ENCODE assay signal across 21 mouse cellular contexts in the genomic region with DNA sequence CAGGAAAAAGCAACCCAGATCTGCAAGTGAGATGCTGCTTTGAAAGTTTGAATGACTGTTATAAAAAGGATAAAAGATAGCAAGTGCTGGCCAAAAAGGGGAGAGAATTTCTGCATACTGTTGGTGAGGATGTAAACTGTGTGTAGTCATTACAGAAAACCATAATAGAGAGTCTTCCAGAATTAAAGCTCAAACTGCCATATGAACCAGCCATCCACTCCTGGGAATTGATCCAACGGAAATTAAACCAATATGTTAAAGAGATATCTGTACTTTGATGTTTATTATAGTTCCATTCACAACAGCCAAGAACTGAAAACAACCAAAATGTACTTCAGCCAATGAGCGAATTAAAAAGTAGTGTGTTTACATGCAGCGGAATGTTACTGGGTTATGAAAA. TPM values are rescaled to one million over a fixed set of nuclear protein-coding genes. Genes with fewer than 3 reads are reported as not detected.
DNase-seq lines count a peak whose midpoint lies in the region; ATAC-seq lines count a peak whose summit lies in the region.
"Had no signal": no experiment of that assay in that cellular context is flagged by ENCODE, and none has a peak within 500 bp of the region (broad histone marks: within the 10 kb centered on the region; RNA-seq: fewer than 3 reads in every experiment).

No protein-coding gene starts in this region.

- DNase-seq in embryonic facial prominence, embryonic 14.5 days (ENCODE audit: low spot score): peak; percentile 65
- no peak for DNase-seq in embryonic facial prominence, embryonic 10.5 days (ENCODE audit: low spot score)
- DNase-seq in forebrain, embryonic 10.5 days (ENCODE audit: extremely low spot score, low spot score): no peak
- DNase-seq in NIH3T3 (ENCODE audit: low read depth): peak; percentile 46
- no peak for DNase-seq in ovary, postnatal 36 days (ENCODE audit: low spot score)
- DNase-seq: adrenal gland, postnatal 14 days; cerebellum, adult 18-20 months; cerebellum, adult 9-10 months; cerebellum, postnatal 14 days; gastrocnemius, adult 2 months; gastrocnemius, postnatal 14 days; heart, adult 11 months; kidney, adult 2 months had no signal

- 63% methylated on average over 3 of the region's 3 CpGs for WGBS in embryonic facial prominence, embryonic 14.5 days
- WGBS in embryonic facial prominence, embryonic 10.5 days: 84% methylated on average over 3 of the region's 3 CpGs
- 75% methylated on average over 3 of the region's 3 CpGs for WGBS in forebrain, embryonic 16.5 days
- 87% methylated on average over 3 of the region's 3 CpGs for WGBS in forebrain, embryonic 10.5 days

- no peak overlapping the region for H3K27ac ChIP-seq in embryonic facial prominence, embryonic 14.5 days (replicated peaks; ENCODE audit: low read depth, low read length)
- no peak overlapping the region for H3K27ac ChIP-seq in embryonic facial prominence, embryonic 10.5 days (replicated peaks)
- H3K27ac ChIP-seq in forebrain, embryonic 16.5 days (ENCODE audit: low read length): no peak overlapping the region
- no peak overlapping the region for H3K27ac ChIP-seq in forebrain, embryonic 10.5 days
- H3K27ac ChIP-seq: embryonic facial prominence, embryonic 12.5 days; gastrocnemius, adult 2 months; hindbrain, embryonic 12.5 days; hindbrain, embryonic 15.5 days had no signal

- peaks cover 9% of the 10 kb centered on the region for H3K4me1 ChIP-seq in embryonic facial prominence, embryonic 14.5 days (ENCODE audit: control insufficient read depth, insufficient read depth, low read length)
- H3K4me1 ChIP-seq in embryonic facial prominence, embryonic 10.5 days: peaks cover 14% of the 10 kb centered on the region
- H3K4me1 ChIP-seq in forebrain, embryonic 16.5 days (replicated peaks; ENCODE audit: control insufficient read depth, insufficient read depth, low read length): no peaks in the 10 kb centered on the region
- H3K4me1 ChIP-seq in forebrain, embryonic 10.5 days: peaks cover 9% of the 10 kb centered on the region
- H3K4me1 ChIP-seq: hindbrain, embryonic 12.5 days; hindbrain, embryonic 15.5 days had no signal

- H3K4me3 ChIP-seq in embryonic facial prominence, embryonic 14.5 days (ENCODE audit: low read depth, low read length): no peak overlapping the region
- no peak overlapping the region for H3K4me3 ChIP-seq in embryonic facial prominence, embryonic 10.5 days
- no peak overlapping the region for H3K4me3 ChIP-seq in forebrain, embryonic 16.5 days (replicated peaks; ENCODE audit: low read length)
- H3K4me3 ChIP-seq in forebrain, embryonic 10.5 days: no peak overlapping the region
- H3K4me3 ChIP-seq: embryonic facial prominence, embryonic 12.5 days; erythroblast, embryonic 14.5 days; gastrocnemius, adult 2 months; hindbrain, embryonic 12.5 days; hindbrain, embryonic 15.5 days had no signal

- no peak overlapping the region for H3K9ac ChIP-seq in embryonic facial prominence, embryonic 14.5 days (ENCODE audit: low read depth, low read length)
- H3K9ac ChIP-seq in forebrain, embryonic 16.5 days (replicated peaks; ENCODE audit: low read depth, low read length): no peak overlapping the region
- H3K9ac ChIP-seq: embryonic facial prominence, embryonic 12.5 days; hindbrain, embryonic 12.5 days; hindbrain, embryonic 15.5 days had no signal

- H3K27me3 ChIP-seq in embryonic facial prominence, embryonic 14.5 days (replicated peaks; ENCODE audit: control insufficient read depth, insufficient read depth, low read length): no peaks in the 10 kb centered on the region
- H3K27me3 ChIP-seq in embryonic facial prominence, embryonic 10.5 days (replicated peaks; ENCODE audit: low read depth, poor library complexity, severe bottlenecking): no peaks in the 10 kb centered on the region
- H3K27me3 ChIP-seq in forebrain, embryonic 16.5 days (replicated peaks; ENCODE audit: control insufficient read depth, insufficient read depth, low read length): no peaks in the 10 kb centered on the region
- H3K27me3 ChIP-seq in forebrain, embryonic 10.5 days (ENCODE audit: poor library complexity, severe bottlenecking): no peaks in the 10 kb centered on the region
- H3K27me3 ChIP-seq: embryonic facial prominence, embryonic 12.5 days; hindbrain, embryonic 12.5 days; hindbrain, embryonic 15.5 days had no signal

- no peaks in the 10 kb centered on the region for H3K36me3 ChIP-seq in embryonic facial prominence, embryonic 14.5 days (ENCODE audit: control insufficient read depth, insufficient read depth, low read length)
- no peaks in the 10 kb centered on the region for H3K36me3 ChIP-seq in embryonic facial prominence, embryonic 10.5 days (replicated peaks)
- H3K36me3 ChIP-seq in forebrain, embryonic 16.5 days (ENCODE audit: control insufficient read depth, insufficient read depth): no peaks in the 10 kb centered on the region
- no peaks in the 10 kb centered on the region for H3K36me3 ChIP-seq in forebrain, embryonic 10.5 days (replicated peaks)
- H3K36me3 ChIP-seq: embryonic facial prominence, embryonic 12.5 days; hindbrain, embryonic 12.5 days; hindbrain, embryonic 15.5 days had no signal

- no peak overlapping the region for H3K4me2 ChIP-seq in embryonic facial prominence, embryonic 14.5 days (ENCODE audit: low read depth, low read length)
- no peak overlapping the region for H3K4me2 ChIP-seq in forebrain, embryonic 16.5 days (ENCODE audit: low read length)
- H3K4me2 ChIP-seq: embryonic facial prominence, embryonic 12.5 days; heart, embryonic 11.5 days; hindbrain, embryonic 12.5 days; hindbrain, embryonic 15.5 days had no signal

- ATAC-seq in embryonic facial prominence, embryonic 14.5 days (ENCODE audit: low read depth): no peak
- peak; percentile 74 for ATAC-seq in forebrain, embryonic 16.5 days
- ATAC-seq: intestine, postnatal 0 days; Patski had no signal

- H3K9me3 ChIP-seq in embryonic facial prominence, embryonic 14.5 days (ENCODE audit: control insufficient read depth, low read length): no peaks in the 10 kb centered on the region
- H3K9me3 ChIP-seq in embryonic facial prominence, embryonic 10.5 days: no peaks in the 10 kb centered on the region
- no peaks in the 10 kb centered on the region for H3K9me3 ChIP-seq in forebrain, embryonic 16.5 days (ENCODE audit: control insufficient read depth, low read length)
- H3K9me3 ChIP-seq in forebrain, embryonic 10.5 days: no peaks in the 10 kb centered on the region
- H3K9me3 ChIP-seq: embryonic facial prominence, embryonic 12.5 days; hindbrain, embryonic 12.5 days; hindbrain, embryonic 15.5 days had no signal

RNA-seq across cellular contexts. Expression of gene Prrx1, which starts 37.5 kb away (rescaled TPM):
- 100 and 105 TPM in 2 replicates for polyA plus RNA-seq in embryonic facial prominence, embryonic 14.5 days (2014; fragmentation: Nextera tagmentation; extraction: Ambion mirVana)
- polyA plus RNA-seq in embryonic facial prominence, embryonic 10.5 days (2016; fragmentation: Nextera tagmentation; extraction: Ambion mirVana): 128 TPM in 2 replicates
- polyA plus RNA-seq in forebrain, embryonic 16.5 days (2015; fragmentation: Nextera tagmentation; extraction: Ambion mirVana): 3.4 and 6.3 TPM in 2 replicates
- 32.2 and 35.9 TPM in 2 replicates for polyA plus RNA-seq in forebrain, embryonic 10.5 days (2016; fragmentation: Nextera tagmentation; extraction: Ambion mirVana)
- polyA plus RNA-seq: erythroblast, embryonic 14.5 days had no signal

RNA-seq across cellular contexts. Expression of gene Gorab, which starts 52.5 kb away (rescaled TPM):
- 25.7 and 28.5 TPM in 2 replicates for polyA plus RNA-seq in embryonic facial prominence, embryonic 14.5 days (2014; fragmentation: Nextera tagmentation; extraction: Ambion mirVana)
- 28.5 and 29.1 TPM in 2 replicates for polyA plus RNA-seq in embryonic facial prominence, embryonic 10.5 days (2016; fragmentation: Nextera tagmentation; extraction: Ambion mirVana)
- 25.2 and 27.9 TPM in 2 replicates for polyA plus RNA-seq in forebrain, embryonic 16.5 days (2015; fragmentation: Nextera tagmentation; extraction: Ambion mirVana)
- polyA plus RNA-seq in forebrain, embryonic 10.5 days (2016; fragmentation: Nextera tagmentation; extraction: Ambion mirVana): 23.8 and 26.2 TPM in 2 replicates

Comparison
In these comparisons a context has a peak if more than half of its experiments do, and no peak if none do; other contexts are left out.
1. DNase-seq: peak in embryonic facial prominence, embryonic 14.5 days (single experiment) and NIH3T3 (single experiment); none in embryonic facial prominence, embryonic 10.5 days (single experiment), forebrain, embryonic 10.5 days (single experiment) and ovary, postnatal 36 days (single experiment).